Mouse (Mus musculus) lung, postnatal 25 days (tissue): ENCODE measurements around the gene Ptpn1.

Experiments
- DNase-seq: peaks from one replicate; pipeline ENCODE4 v3.0.0; 2022; ENCODE audit warnings: low spot score

Gene Ptpn1

DNA sequence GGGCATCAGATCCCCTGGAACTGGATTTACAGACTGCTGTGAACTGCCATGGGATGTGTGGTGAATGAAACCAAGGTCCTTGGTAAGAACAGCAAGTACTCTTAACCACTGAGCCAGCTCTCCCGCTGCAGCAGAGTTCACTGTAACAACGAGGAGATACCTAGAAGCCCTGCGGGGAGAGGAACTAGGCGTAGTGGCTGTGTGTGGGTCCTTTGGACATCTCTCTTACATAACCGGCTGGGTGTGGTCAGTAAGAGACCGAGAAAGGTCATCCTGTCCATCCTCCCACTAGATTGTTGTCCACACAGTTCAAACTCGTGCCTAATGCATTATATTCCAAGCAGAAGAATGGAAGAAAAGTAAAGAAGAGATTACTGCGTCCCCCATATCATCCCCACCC is 10.0 kb upstream of the Ptpn1 start:
- DNase-seq, result peak; percentile 71

DNA sequence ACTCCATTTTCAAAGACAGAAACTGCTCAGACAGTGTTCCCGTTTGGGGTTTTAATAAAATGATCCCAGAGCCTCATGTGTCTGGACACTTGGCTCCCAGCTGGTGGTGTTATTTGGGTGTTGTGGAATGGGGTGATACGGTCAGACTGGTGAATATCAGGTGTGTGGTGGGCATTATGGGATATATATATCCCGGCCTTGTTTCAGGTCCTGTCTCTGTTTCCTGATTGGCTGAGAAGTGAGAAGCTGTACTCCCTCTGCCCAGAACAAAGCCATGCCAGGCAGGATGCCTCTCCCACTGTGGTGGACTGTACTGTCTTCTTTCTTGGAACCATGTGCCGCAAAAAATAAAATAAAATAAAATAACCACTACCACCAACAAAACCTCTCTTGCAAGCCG is 7.8 kb upstream of the Ptpn1 start:
- no peak for DNase-seq

DNA sequence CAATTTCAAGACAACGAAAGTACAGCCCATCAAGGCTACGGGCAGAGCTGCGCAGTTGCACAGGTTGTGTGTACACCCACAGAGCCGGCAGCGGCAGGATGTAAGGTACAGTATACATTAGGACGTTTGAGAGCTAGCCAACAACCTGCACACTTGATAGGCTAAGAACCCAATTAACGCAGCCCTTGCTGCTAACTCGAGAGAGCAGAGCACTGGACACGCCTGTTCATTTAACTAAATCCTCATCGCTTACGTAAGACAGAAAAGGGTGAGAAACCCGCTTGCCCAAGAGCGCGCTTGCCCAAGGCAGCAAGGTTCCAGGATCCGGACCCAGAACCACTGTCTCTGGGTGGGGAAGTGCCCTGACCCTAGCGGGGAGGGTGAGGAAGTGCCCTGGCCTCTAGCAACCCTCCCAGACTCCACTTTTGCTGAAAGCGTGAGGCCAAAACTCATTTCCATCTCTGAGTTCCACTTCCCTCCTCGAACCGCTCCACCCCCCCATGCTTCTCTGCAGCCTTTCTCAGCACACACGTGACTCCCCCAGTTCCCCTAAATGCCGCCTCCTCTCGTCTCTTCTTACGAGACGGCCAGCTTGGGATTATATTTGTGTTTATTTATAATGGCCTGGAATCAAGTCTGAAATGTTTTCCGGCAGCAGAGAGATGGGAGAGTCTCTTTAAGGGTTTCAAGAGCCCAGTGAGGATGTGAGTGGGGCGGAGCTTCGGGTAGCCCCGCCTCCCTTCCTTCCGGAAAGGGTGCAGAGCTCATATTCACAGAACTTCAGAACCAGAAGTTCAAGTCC is 6.9 kb upstream of the Ptpn1 start:
- DNase-seq, result peak; percentile 94

DNA sequence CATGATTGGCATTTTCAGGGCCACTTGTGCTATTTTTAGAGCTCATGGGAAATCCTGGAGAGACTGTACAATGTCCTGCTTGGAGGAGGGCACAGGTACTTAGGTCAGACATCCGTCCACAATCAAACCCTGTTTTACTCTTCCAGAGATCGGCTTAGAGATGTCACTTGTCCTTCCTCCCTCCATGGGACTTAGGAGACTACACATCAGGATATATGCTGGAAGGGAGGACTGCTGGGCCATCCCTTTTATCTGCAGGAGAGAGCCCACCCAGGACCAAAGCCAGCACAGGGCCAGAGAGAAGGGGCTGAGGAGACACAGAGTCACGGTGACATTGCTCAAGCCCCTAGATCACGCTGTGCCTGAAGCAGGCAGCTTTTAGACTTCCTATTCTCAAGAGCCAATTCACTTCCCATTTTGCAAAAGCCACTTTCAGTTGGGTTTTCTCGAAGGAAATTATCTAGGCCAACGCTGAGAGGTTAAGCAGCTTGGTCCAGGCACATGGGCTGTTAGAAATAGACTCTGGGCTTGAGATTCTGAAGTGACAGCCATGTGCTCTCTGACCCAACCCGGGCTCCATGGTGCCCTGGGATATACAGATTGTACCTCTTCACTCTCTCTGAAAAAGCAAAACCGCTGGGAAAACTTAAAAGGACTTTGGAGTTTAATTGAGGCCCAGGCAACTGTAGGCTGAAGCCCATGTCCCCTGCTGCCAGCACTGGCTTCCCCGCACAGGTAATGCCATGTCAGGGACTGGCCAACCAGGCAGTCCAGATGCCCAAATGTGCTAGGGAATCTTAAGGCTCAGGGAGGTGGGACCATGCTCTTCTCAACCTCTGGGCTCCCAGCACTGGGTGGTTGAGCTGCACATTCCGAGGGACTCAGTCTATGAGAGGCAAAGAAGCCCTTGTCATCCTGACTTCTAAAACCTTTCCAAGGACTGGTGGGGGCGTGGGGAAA is 5.7 kb upstream of the Ptpn1 start:
- no peak for DNase-seq

DNA sequence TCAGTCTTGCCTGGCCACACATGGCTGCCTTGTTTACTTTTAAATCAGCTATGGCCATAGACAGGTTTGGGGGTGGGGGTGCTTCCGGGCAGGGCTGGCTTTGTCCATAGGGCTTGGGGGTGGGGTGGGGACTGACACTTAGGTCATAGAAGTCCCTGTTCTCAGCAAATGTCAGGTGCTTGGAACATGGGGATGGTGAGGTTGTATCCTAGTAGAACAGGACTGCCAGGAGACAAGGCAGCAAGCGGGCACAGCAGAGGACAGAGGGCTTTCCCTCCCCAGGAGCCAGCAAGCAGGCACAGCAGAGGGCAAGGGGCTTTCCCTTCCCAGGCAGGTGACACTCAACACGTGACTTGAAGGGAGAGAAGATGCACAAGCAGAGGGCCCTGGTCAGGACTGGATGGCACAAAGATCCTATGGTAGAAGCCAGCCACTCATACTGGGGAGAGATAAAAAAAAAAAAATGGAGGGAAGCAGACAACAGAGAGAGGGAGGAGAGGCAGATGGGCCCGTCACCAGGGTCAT is 3.8 kb upstream of the Ptpn1 start:
- DNase-seq, result no peak

DNA sequence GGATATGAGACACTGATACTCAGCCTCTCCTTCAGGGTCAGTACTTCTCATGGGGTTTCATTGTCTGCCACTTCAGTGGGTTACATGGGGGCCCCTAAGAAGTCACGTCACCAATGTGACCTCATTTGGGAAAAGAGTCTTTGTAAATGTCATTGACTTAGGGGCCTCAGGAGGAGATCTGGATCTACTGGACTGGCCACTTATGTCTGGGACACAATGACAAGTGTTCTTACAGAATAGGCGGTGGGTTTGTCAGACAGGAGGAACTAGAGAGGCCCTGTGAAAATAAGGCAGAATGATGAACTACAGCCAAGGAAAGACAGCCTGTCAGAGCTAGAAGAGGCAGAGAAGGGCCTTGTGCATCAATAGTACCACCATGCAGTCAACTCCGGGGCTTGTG is 2.9 kb upstream of the Ptpn1 start:
- peak; percentile 59 for DNase-seq

DNA sequence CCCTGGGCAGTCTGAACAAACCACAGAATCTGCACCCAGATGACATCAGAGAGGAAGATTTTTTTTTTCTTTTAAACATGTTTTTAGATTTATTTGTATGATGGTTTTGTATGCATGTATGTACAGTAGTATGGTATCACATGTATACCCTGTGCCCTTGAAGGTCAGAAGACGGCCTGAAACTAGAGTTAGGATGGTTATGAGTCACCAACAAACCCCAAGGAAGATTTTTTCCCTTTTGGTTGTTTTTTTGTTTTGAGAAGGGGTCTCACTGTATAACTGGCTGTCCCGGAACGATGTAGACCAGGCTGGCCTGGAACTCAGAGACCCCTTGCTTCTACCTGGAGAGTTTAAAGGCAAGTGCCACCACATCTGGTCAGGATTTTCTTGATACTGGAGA is 882 bp upstream of the Ptpn1 start:
- DNase-seq, result no peak

DNA sequence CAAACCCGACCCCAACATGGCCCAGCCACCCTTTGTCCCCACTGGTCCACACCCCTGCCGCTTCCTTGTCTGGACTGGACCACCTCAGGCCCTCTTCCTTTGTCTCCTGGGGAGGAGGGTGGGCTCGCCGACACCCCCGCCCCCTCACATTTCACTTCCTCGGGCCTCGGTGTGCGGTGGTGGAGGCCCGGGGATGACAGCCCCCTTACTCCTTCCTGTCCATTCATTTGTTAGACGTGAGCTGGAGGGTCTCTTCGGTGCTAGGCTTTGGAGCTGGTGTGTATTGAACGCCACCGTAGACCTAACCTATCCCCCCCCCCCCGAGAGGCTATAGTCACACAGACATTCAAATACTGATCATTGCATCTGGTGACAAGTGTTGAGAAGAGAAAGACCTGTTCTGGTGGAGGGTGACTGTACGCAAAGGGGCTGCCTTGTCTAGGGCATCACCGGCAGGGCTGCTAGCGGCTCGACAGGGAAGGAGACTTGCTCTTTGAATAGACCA is 922 bp downstream of the Ptpn1 start:
- no peak for DNase-seq

DNA sequence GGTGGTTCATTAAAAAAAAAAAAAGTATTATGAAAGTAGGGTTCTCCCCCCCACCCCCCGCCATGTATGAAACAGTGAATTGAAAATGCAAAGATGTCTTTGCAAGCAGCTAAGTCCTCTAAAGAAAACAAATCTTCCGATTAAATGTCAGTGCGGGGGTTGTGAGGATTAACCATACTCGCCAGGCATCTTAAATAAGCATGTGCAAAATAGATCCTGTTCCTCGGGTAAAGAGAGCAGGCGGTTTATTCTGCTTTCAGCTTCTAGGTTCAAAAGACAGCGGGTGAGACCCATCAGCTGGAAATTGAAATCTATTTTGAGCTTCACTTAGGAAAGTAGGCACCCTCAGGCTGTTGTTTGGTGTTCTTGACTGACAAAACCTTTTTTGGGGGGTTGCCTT is 1.5 kb downstream of the Ptpn1 start:
- DNase-seq, result no peak

DNA sequence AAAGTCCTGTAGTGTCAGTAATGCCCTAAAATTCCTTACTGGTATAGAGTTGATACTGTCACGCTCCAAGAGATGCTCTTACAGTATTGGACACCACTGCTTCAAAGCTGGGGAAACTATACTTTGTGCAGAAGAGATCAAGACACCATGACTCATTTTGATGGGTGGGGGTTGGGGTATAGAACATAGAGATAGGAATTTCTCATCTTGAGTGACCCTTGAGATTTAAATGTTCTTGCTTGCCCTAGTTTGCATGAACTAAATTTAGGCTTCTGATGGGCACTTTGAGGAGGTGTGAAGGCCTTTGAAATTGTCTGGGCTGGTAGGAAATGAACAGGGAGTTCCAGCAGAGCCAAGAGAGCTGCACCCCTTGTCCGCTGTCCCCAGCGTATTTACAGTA is 4.1 kb downstream of the Ptpn1 start:
- no peak for DNase-seq

DNA sequence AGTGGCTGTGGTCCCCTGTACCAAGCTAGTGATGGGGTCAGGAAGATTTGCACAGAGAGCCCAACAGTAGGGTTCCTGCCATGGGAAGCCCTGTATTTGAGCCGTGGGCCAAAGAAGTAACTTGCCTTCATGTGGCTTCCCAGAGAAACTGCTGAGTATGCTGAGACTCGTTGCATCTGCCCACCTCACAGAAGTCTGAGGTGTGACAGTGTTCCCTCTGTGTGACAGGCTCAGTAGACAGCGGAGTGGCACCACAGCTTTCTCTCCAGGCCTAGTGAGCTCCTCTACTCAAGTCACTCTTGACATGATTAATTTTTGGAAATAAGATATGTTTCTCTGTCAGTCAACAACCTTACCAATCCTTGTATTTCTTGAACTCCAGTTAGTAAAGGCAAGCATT is 6.9 kb downstream of the Ptpn1 start:
- DNase-seq, result no peak

DNA sequence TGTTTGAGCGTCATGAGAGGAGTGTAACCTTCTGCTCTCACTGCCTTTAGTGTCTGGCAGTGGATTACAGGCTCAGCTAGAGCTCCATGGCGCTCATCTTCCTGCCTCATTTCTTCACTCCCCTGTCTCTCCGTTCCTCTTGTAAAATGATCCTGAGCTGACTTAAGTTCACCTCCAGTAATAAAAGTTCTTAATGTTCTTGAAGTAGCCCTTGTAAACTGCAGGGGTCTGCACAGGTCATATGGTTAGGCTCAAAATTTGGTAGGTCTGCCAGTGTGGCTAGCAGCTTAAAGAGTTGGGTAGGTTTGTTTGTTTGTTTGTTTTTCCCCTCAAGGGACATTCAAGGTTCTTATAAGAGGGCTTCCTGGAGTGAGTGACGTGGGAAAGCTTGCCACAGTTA is 7.3 kb downstream of the Ptpn1 start:
- no peak for DNase-seq

DNA sequence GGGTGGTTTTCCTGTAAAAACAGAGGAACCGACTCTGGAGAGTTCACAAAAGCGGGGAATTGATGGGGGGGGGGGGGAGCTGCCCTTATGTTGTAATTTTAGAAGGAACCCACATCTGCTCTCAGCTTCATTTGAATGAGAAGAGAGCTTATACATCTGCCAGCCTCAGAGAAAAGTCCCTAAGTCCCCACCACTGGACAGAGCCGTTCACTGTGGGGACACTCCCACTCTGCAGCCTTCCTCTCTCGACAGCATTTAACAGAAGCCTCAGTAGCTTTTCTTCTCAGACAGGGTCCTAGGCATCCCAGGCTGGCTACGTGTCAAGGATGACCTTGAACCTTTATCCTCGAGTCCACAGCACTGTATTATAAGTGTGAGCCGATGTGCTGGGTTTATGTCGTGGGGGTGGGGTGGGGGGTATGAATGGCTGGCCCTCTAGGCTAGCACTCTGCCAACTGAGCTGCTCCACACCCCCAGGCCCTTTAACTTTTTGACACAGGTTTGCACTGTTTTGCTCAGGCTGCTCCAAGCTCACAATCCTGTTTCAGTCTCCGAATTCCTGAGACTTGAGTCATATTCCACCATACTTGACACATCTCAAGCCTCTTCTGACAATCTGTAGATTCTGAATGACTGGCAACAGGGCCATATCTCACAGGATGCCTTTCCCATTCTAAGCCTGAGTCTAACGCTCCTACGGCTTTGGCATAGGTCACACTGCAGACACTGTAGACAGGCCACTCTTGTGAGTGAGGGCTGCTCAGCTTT is 8.0 kb downstream of the Ptpn1 start:
- DNase-seq, result no peak

DNA sequence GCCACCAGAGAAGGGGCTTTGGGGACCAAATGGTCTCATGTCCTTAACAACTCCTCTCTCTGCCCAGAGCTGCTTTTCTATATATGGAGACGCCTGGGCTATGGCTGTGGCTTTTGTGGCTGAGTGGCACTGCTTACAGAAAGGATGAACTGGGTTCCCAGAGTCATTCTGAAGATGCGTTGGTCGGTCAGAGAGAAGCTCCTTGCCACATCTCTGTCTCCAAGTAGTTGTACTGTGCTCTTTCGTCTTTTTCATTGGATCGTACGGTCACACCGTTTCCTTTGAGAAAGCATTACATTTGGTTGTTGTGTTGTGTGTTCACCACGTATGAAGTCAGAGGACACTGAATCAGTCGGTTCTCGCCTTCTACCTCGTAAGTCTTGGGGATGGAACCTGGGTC is 8.8 kb downstream of the Ptpn1 start:
- DNase-seq, result no peak

DNA sequence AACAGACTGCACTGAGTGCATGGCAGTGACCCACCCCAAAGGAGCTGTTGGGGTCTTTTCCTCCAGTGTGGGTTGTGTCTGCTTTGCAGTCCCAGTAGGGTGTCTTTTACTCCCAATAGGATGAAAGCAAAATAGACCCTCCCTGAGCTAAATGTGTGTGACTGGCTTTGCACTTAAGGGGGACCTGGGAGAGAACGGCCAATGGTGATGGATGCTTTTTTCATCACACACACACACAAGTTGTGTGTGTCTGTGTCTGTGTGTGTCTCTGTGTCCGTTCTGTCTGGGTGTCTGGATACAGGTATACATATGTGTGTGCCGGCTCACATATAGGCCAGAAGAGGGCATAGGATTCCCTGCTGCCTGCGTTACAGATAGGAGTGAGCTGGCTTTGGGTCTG is 9.5 kb downstream of the Ptpn1 start:
- DNase-seq, result no peak

DNA sequence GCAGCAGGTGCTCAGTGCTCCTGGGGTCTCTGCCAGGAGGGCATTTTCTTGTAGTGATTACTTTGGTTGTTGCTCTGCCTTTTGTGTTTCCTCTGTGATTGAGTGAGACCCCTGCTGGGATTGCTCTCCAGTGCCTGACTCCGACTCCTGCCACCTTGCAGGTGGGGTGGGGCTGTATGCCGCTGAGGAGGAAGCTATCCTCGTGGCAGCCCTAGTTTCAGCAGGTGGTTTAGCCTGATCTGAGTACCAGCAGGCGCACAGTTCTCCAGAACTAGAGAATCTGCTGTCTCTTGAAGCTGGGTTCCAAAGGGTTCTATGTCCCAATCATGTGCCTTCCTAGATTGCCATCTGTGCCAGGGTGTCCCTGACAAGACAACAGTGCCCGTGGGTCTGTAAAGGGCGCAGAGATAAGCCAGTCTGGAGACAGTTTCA is 9.9 kb downstream of the Ptpn1 start:
- DNase-seq, result no peak

DNA sequence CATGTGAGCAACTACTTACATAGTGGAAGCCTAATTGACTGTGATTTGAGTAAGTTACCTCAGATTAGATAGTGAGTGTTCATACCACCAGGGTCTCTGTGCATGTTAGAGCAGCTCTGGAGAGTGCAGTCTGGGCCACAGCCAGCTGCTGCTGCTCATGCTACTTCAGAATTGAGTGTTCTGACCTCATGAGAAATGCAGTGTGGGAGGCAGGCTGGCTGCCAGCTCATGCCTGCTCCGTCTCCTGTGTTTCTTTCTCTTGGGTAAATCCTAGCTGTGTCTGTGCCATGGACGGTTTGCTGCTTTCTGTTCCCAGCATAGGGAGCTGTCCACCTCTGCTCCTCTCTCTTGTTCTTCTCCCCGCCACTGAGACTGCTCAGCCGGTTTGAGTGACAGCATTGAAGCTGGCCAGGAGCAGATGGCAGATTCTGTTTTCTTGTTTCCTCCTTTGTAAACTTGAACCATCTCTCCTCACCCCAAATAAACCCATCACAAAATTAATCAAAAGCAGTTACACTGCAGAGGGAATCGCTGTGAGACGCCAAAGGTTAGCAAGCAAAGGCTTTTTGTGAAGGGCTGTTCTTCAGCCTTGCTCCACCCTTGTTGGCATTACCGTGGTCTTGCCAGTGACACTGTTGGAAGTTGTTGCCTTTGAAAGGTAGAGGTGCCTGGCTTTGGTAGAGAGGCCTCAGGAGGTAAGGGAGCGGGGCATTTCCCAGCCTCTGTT is 10.5 kb downstream of the Ptpn1 start:
- peak; percentile 86 for DNase-seq

DNA sequence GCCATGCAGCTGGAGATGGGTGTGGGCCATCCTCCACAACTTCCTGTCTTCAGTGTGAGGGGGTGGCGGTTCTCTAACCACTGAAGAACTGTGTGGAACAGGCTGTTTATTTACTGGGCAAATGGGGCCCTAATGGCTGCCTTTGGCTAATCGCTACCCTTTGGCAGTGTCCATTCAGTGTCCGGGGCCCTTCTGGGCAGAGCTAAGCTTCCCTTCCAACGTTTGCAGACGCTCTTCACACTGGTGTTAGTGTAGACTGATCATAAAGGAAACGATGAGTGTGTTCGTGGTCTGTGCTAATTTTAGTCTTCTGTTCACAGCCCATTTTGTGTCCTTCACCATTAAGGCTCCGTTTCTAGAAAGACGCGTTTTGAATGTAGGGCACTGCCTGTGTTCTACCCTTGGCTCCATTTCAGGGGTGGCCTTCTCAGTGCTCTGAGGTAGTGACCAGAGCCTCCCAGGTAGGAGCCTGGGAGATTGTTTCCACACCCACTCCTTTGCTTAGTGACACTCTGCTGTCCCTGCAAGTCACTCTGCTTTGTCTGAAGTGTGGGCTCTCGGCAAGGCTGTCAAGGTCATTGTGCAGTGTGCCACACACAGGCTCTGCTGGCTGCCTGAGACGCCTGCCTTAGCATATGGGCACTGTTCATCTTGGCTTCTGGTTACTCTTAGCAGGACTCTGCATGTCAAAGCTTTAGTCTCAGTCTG is 11.2 kb downstream of the Ptpn1 start:
- peak; percentile 81 for DNase-seq

DNA sequence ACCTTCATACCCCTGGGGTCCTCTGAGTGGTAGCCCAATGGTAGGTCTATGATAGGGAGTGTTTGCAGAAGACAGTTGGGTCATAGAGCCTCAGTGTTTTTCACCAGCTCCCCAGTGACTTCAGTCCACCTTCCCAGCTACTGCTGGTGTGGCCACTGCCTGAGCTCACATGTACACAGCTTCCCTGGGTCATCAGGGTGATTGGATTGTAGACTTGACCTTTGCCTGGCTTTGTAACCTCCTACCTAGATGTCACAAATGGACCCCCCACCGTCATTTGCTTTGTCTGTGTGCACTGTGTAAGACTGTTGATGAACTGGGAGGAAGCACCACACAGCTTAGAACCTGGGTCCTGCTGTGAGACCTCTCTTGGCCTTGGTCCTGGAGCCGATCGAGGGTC is 12.3 kb downstream of the Ptpn1 start:
- DNase-seq, result no peak

DNA sequence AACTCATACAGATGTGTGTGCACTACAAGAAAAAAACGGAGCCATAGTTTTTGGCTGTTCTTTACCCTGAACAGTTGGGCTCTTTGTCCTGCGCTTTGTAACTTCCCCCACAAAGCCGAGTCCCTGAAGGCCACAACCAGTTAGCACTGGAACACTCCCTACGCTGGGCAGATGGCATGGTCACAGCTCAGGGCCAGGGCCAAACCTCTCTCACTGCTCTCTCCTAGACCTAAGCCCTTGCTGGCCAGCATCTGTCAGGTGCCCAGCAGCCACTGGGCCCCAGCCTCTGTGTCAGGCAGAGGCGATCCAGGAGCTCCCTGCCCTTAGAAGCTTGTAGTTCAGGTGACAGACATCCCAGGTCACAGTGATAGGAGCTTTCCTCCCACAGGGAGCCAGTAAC is 13.6 kb downstream of the Ptpn1 start:
- DNase-seq, result no peak

DNA sequence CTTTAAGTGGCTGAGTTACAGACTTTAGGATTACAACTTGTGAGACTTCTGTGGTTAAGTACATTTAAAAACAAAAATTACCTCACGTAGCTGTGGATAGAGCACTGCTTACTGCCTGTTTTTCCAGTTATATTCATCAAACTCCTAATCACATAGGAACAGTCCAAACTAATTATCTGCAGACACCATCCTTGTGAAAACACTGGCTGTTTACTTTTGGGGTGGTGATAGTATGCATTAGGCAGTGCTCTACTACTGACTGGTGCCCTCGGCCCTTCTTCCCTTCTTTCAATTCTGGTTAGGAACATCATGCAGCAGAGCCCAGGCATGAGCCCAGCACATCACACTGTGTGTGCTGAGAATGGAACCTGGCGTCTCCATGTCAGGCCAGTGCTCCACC is 15.4 kb downstream of the Ptpn1 start:
- no peak for DNase-seq
